Mouse (Mus musculus) olfactory bulb, adult 2 months (tissue): ENCODE measurements around the gene Olfr821. TPM values are rescaled to one million over a fixed set of nuclear protein-coding genes. Genes with fewer than 3 reads are reported as not detected.
"Not testable (repeated sequence)": the region's sequence is repeated elsewhere in the genome, so short reads cannot be mapped to it uniquely, and the experiment has no call there.

Experiments used
- H3K27ac ChIP-seq: fragments of 200-500 bp; 2 replicates; pipeline ENCODE4 v1.5.1; 2012; ENCODE audit warnings: low read depth, low read length; ENCODE audit not compliant: insufficient read depth
- H3K4me1 ChIP-seq: fragments of 200-500 bp; 2 replicates; pipeline ENCODE4 v1.6.1; 2012; ENCODE audit warnings: low read length; ENCODE audit not compliant: control insufficient read depth, insufficient read depth
- H3K4me3 ChIP-seq: fragments of 200-500 bp; 2 replicates; pipeline ENCODE4 v1.5.1; 2012; ENCODE audit warnings: mild to moderate bottlenecking, low read depth, low read length, moderate library complexity; ENCODE audit not compliant: insufficient read depth
- CTCF ChIP-seq: fragments of 200-500 bp; IDR thresholded peaks from 2 replicates; pipeline ENCODE4 v1.5.1; 2012; ENCODE audit warnings: low read depth, mild to moderate bottlenecking, low read length, moderate library complexity; ENCODE audit not compliant: insufficient read depth
- POLR2A ChIP-seq: fragments of 200-500 bp; IDR thresholded peaks from 2 replicates; pipeline ENCODE4 v1.6.1; 2012; ENCODE audit warnings: mild to moderate bottlenecking, low read depth, low read length, moderate library complexity; ENCODE audit not compliant: insufficient read depth
- WGBS: fragments of 180-500 bp; shearing (Covaris S2); methylation state at CpG from one replicate; pipeline ENCODE4 v1.1.7; 2018; 5-methylcytosine and 5-hydroxymethylcytosine counted together
- polyA plus RNA-seq: library from polyadenylated mRNA; stranded (reverse); fragments of >200 nt; gene quantifications from 2 replicates; pipeline ENCODE4 v1.2.4, GENCODE M21; 2012; ENCODE audit warnings: low replicate concordance; ENCODE audit not compliant: missing spikeins, insufficient read depth, insufficient read length

Olfr821 gene
- polyA plus RNA-seq, result not detected in 2 replicates

DNA sequence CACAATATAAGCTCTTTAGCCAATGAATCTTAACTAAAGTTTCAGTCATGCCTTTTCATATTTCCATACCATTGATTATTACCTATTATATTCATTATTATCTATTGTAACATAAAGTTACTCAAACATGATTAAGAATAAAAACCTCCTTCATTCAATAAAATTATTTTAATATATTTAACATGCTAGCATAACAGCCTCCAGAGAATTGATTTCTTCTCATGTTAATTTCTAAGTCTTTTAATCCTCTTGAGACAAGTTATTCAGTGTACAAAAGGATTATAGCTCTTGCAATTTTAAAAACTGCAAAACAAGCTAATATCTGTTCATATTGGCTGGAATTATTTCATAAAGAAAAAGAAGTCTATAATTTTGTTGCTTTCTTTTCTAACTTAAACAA, at the start of gene Olfr821:
Olfr821 (plus strand) TSS at position 301 of the 400 bp plus-strand sequence.
- Histone ChIP-seq H3K4me1 (no peaks in the 10 kb centered on the region), H3K4me3 (no peak within 1 kb of the TSS), H3K27ac (no peak within 1 kb of the TSS)
- no peak for TF ChIP-seq CTCF
- TF ChIP-seq POLR2A, result no peak

DNA sequence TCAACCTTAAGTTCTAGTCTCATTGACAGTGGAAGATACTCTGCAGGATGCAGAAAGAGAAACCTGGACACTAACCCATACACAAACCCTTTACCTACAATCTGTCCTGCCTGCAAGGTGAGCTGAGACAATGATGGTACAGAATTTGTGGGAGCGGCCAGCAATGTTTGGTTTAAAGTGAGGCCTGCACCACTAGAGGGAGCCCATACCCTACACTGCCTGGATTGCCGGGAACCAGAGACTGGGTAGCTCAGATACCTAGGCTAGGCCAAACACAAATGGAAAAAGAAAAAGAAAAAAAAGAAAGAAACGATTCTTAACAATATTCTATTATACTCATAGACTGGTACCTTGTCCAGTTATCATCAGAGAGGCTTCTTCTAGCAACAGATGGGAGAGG, 48.3 kb upstream of the Olfr821 start:
- H3K27ac ChIP-seq, H3K4me3 ChIP-seq, H3K4me1 ChIP-seq: not testable (repeated sequence)
- no CpG with 5 or more reads among the region's 3 CpGs for WGBS

DNA sequence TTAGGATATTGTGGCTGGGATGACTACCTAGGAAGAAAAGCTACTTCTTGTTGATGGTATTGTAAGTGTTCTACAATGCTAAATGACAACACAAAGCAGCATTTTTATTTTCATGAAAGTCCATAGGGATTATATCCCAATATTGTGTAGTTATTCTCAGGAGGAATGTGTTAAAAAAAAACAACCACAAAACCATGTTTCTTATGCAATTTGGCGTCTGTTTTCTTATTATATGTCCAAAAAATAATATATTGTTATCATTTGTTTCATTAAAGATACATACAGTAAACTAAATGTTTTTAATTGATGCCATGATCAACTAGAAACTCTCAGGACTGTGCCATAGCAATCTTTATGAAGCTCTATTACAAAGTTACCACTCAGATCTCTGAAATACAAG, 45.2 kb upstream of the Olfr821 start, which contains the start of gene Gm10310:
Gm10310 (minus strand) TSS at position 101 of the 400 bp plus-strand sequence.
- H3K4me1 ChIP-seq, H3K4me3 ChIP-seq, H3K27ac ChIP-seq: not testable (repeated sequence)
- no CpG with 5 or more reads among the region's 1 CpGs for WGBS

DNA sequence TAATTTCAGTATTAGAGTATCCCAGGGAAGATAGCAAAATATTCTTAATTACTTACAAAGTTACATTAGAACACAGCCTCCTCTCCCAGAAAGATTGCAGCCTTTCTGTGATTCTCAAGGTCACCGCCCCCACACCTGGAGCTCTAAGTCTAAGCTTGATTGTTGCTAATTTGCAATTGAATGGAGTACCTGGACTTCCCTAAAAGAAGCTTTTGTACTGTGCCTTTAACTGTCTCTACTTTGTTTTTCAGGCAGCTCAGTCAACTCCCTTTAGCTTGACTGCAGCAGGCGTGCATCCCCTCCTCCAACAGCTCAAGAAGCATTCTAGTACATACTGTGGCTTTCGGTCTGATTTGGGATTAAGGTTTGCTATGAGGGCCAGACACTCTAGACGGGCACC, 26.0 kb upstream of the Olfr821 start:
- H3K4me1 ChIP-seq, H3K27ac ChIP-seq, H3K4me3 ChIP-seq: not testable (repeated sequence)
- 83% methylated on average over 4 of the region's 4 CpGs for WGBS

DNA sequence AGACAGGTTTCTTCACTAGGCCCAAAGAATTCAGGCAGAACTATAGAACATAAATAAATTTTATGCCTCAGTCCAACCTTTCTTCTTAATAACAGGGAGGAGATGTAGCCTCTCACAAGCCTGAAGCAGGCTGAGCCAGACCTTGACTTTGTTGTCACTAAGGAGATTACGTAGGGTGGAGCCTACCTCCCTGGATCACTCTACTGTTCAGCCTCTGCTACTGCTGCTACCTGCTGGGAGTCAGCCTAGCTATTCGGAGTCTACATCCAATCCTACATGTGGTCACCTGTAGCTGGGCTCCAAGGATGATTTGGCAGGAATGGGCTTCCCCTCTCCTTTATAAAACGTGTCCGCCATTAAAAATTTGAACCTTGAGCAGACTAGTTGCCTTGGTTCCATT, 24.8 kb upstream of the Olfr821 start:
- not testable (repeated sequence) for H3K4me1 ChIP-seq, H3K27ac ChIP-seq, H3K4me3 ChIP-seq
- 85% methylated on average over 4 of the region's 4 CpGs for WGBS

DNA sequence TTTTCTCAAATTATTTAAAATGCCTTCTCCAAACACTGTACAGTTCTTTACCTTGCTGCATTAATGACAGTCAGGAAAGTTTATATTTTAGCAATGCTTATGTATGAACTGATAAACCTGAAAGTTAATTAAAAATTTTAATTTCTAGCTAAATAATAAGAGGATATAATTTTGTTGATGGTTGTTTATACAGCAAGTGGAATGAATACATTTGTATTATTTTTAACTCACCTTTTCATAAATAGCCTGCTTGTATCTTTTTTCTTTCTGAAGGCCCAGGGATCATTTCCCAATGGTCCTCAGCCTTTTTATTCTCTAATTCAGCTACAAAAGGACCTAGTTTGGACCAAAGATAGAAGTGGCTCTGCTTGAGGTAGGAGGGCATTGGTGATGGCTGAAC, 17.8 kb upstream of the Olfr821 start, which contains the start of gene Olfr820:
Olfr820 (plus strand) TSS at position 301 of the 400 bp plus-strand sequence.
- H3K27ac ChIP-seq, result no peak within 1 kb of the TSS
- TF ChIP-seq CTCF, result no peak
- no peak for TF ChIP-seq POLR2A
- H3K4me3 ChIP-seq, result no peak within 1 kb of the TSS
- no peaks in the 10 kb centered on the region for H3K4me1 ChIP-seq

DNA sequence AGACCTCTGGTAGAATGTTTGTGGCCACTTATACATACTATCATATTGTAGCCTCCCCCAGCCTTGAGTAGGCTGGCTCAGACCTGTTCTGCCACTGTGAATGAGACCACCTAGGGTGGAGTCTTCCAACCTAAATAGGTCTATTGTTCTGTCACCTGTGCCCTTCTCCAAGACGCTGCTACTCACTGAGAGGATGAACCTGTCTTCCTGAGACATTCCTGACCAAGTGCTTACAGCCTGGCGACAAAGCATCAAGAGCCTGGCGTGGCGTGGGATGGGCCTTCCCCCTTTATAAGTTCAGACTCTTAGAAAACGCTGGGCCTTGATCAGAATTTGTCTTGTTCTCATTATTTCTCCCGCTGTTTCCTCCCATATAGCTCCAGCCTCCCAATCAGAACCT, 6.9 kb downstream of the Olfr821 start:
- no peak overlapping the region for H3K27ac ChIP-seq
- H3K4me3 ChIP-seq, result no peak overlapping the region
- H3K4me1 ChIP-seq, result no peaks in the 10 kb centered on the region
- no peak for TF ChIP-seq POLR2A
- 63% methylated on average over 6 of the region's 6 CpGs for WGBS

DNA sequence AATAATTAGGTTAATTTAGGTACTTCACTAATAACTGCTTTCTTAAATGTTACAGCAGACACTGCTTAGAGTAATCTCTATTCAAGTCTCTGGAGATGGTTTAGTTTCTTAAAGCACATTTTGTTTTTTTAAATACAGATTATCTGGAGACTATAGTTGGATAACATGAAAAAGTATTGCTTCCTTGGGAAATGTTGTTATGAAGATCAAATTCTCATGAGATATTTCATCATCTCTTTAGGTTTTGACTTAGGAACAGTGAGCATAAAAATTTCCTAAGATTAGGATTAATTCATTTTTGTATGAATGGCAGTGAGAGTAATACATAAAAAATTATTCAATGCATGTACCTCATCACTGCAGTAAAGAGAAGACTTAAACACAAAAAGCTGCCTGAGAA, 40.8 kb downstream of the Olfr821 start, which contains the start of gene Olfr822:
Olfr822 (plus strand) TSS at position 301 of the 400 bp plus-strand sequence.
- Histone ChIP-seq H3K4me3 (no peak within 1 kb of the TSS), H3K4me1 (no peaks in the 10 kb centered on the region), H3K27ac (no peak within 1 kb of the TSS)
- no peak for TF ChIP-seq POLR2A
- TF ChIP-seq CTCF, result no peak

Other genes with a start within 250 kb of the Olfr821 start
- gene Olfr810, start 235.4 kb upstream of the Olfr821 start, polyA plus RNA-seq, result not detected in 2 replicates
- not detected in 2 replicates for gene Olfr811, start 226.0 kb upstream of the Olfr821 start, polyA plus RNA-seq
- not detected in 2 replicates for gene Olfr812, start 184.3 kb upstream of the Olfr821 start, polyA plus RNA-seq
- not detected in 2 replicates for gene Olfr813, start 175.0 kb upstream of the Olfr821 start, polyA plus RNA-seq
- gene Olfr814, start 150.5 kb upstream of the Olfr821 start, polyA plus RNA-seq, result not detected in 2 replicates
- not detected in 2 replicates for gene Olfr815, start 124.5 kb upstream of the Olfr821 start, polyA plus RNA-seq
- gene Olfr816, start 114.8 kb upstream of the Olfr821 start, polyA plus RNA-seq, result not detected in 2 replicates
- gene Olfr818, start 81.2 kb upstream of the Olfr821 start, polyA plus RNA-seq, result not detected in 2 replicates
- not detected in 2 replicates for gene Olfr819, start 63.1 kb upstream of the Olfr821 start, polyA plus RNA-seq
- not detected in 2 replicates for gene Olfr247, start 54.2 kb upstream of the Olfr821 start, polyA plus RNA-seq
- gene Gm10310, start 45.3 kb upstream of the Olfr821 start, polyA plus RNA-seq, result not detected in 2 replicates
- gene Olfr820, start 17.7 kb upstream of the Olfr821 start, polyA plus RNA-seq, result not detected in 2 replicates
- gene Olfr822, start 40.9 kb downstream of the Olfr821 start, polyA plus RNA-seq, result not detected in 2 replicates
- not detected in 2 replicates for gene Olfr823, start 85.0 kb downstream of the Olfr821 start, polyA plus RNA-seq
- gene Olfr824, start 99.7 kb downstream of the Olfr821 start, polyA plus RNA-seq, result not detected in 2 replicates
- gene Olfr825, start 136.4 kb downstream of the Olfr821 start, polyA plus RNA-seq, result not detected in 2 replicates
- not detected in 2 replicates for gene Olfr826, start 153.8 kb downstream of the Olfr821 start, polyA plus RNA-seq
- not detected in 2 replicates for gene Olfr827, start 184.1 kb downstream of the Olfr821 start, polyA plus RNA-seq
- gene Neurod4, start 249.9 kb downstream of the Olfr821 start, polyA plus RNA-seq, result not detected in 2 replicates